Mouse (Mus musculus): ENCODE results near the gene Vps25. TPM values are rescaled to one million over a fixed set of nuclear protein-coding genes. Genes with fewer than 3 reads are reported as not detected.

Vps25 gene
- total RNA-seq, 1 experiment from 2014 or later, result 59.3 TPM

GRCm38 (mm10) chr11:101291231-101291630 is 37.7 kb downstream of the Vps25 start:
- no peak for ATAC-seq (replicated peaks in 1 of 2; ENCODE audit: insufficient read depth in 1 of 2, low FRiP score in 2 of 2, low TSS enrichment in 1 of 2, low read depth in 1 of 2, poor library complexity in 2 of 2, severe bottlenecking in 2 of 2)

- ATAC-seq (replicated peaks in 1 of 2; ENCODE audit: insufficient read depth in 1 of 2, low FRiP score in 2 of 2, low TSS enrichment in 1 of 2, low read depth in 1 of 2, poor library complexity in 2 of 2, severe bottlenecking in 2 of 2), result no peak
These were observed 41.7 kb downstream of the Vps25 start for GRCm38 (mm10) chr11:101295191-101295590.

GRCm38 (mm10) chr11:101300881-101301280 is 47.4 kb downstream of the Vps25 start:
- ATAC-seq (replicated peaks in 1 of 2; ENCODE audit: insufficient read depth in 1 of 2, low FRiP score in 2 of 2, low TSS enrichment in 1 of 2, low read depth in 1 of 2, poor library complexity in 2 of 2, severe bottlenecking in 2 of 2), result no peak

- peak in 1 of 2 experiments; percentile 16; a peak in 1 of 4 replicates for ATAC-seq (replicated peaks in 1 of 2; ENCODE audit: insufficient read depth in 1 of 2, low FRiP score in 2 of 2, low TSS enrichment in 1 of 2, low read depth in 1 of 2, poor library complexity in 2 of 2, severe bottlenecking in 2 of 2)
These were observed 47.9 kb downstream of the Vps25 start for GRCm38 (mm10) chr11:101301299-101302003.

GRCm38 (mm10) chr11:101302004-101302798 is 48.7 kb downstream of the Vps25 start, which contains the start of gene Becn1:
Becn1 (minus strand) TSS chr11:101302286.
- peak; percentile 95 to 96 for ATAC-seq (replicated peaks in 1 of 2; ENCODE audit: insufficient read depth in 1 of 2, low FRiP score in 2 of 2, low TSS enrichment in 1 of 2, low read depth in 1 of 2, poor library complexity in 2 of 2, severe bottlenecking in 2 of 2)

GRCm38 (mm10) chr11:101307744-101308143 is 54.2 kb downstream of the Vps25 start:
- ATAC-seq (replicated peaks in 1 of 2; ENCODE audit: insufficient read depth in 1 of 2, low FRiP score in 2 of 2, low TSS enrichment in 1 of 2, low read depth in 1 of 2, poor library complexity in 2 of 2, severe bottlenecking in 2 of 2), result no peak

Other genes with a start within 250 kb of the Vps25 start
- gene Atp6v0a1, start 244.3 kb upstream of the Vps25 start, total RNA-seq (2017), result 7.5 and 32.6 TPM in 2 replicates
- gene Naglu, start 183.7 kb upstream of the Vps25 start, total RNA-seq (2017), result 16.4 and 20.6 TPM in 2 replicates
- gene Hsd17b1, start 175.3 kb upstream of the Vps25 start, total RNA-seq (2017), result not detected in 2 replicates
- gene Coasy, start 171.1 kb upstream of the Vps25 start, total RNA-seq (2017), result 20.0 and 21.7 TPM in 2 replicates
- 36.5 and 57.0 TPM in 2 replicates for gene Mlx, start 166.4 kb upstream of the Vps25 start, total RNA-seq (2017)
- gene Psmc3ip, start 158.3 kb upstream of the Vps25 start, total RNA-seq (2017), result 34.5 and 60.5 TPM in 2 replicates
- 30.9 and 38.8 TPM in 2 replicates for gene Retreg3, start 133.8 kb upstream of the Vps25 start, total RNA-seq (2017)
- gene Tubg1, start 133.8 kb upstream of the Vps25 start, total RNA-seq (2017), result 30.0 and 47.4 TPM in 2 replicates
- gene Tubg2, start 97.8 kb upstream of the Vps25 start, total RNA-seq (2017), result not detected in 2 replicates
- 0.31 TPM in 1 of 2 replicates, not detected in the other for gene Cntnap1, start 83.2 kb upstream of the Vps25 start, total RNA-seq (2017)
- 0.50 TPM in 1 of 2 replicates, not detected in the other for gene Plekhh3, start 82.4 kb upstream of the Vps25 start, total RNA-seq (2017)
- gene Ccr10, start 78.3 kb upstream of the Vps25 start, total RNA-seq (2017), result not detected in 2 replicates
- gene Ezh1, start 27.2 kb upstream of the Vps25 start, total RNA-seq (2017), result 38.1 and 45.0 TPM in 2 replicates
- 6.9 TPM in 1 of 2 replicates, not detected in the other for gene Ramp2, start 7.7 kb upstream of the Vps25 start, total RNA-seq (2017)
- gene Wnk4, start 6.9 kb downstream of the Vps25 start, total RNA-seq (2017), result 0.63 TPM in 1 of 2 replicates, not detected in the other
- 1.3 and 2.4 TPM in 2 replicates for gene Cntd1, start 25.3 kb downstream of the Vps25 start, total RNA-seq (2017)
- 24.6 and 33.0 TPM in 2 replicates for gene Coa3, start 25.4 kb downstream of the Vps25 start, total RNA-seq (2017)
- 139 and 177 TPM in 2 replicates for gene Becn1, start 48.6 kb downstream of the Vps25 start, total RNA-seq (2017)
- 101 and 128 TPM in 2 replicates for gene Psme3, start 62.5 kb downstream of the Vps25 start, total RNA-seq (2017)
- 1.1 and 2.6 TPM in 2 replicates for gene Aoc2, start 71.4 kb downstream of the Vps25 start, total RNA-seq (2017)
- gene Aoc3, start 76.9 kb downstream of the Vps25 start, total RNA-seq (2017), result 0.10 TPM in 1 of 2 replicates, not detected in the other
- gene G6pc, start 113.9 kb downstream of the Vps25 start, total RNA-seq (2017), result not detected in 2 replicates
- gene Aarsd1, start 163.9 kb downstream of the Vps25 start, total RNA-seq (2017), result 46.5 and 52.0 TPM in 2 replicates
- gene Gm27029, start 171.1 kb downstream of the Vps25 start, total RNA-seq (2017), result 1.6 TPM in 1 of 2 replicates, not detected in the other
- 4.8 and 7.0 TPM in 2 replicates for gene Rundc1, start 171.4 kb downstream of the Vps25 start, total RNA-seq (2017)
- 1.0 TPM in 1 of 2 replicates, not detected in the other for gene Ptges3l, start 171.6 kb downstream of the Vps25 start, total RNA-seq (2017)
- gene Rpl27, start 188.6 kb downstream of the Vps25 start, total RNA-seq (2017), result 2,436 and 4,983 TPM in 2 replicates
- 34.3 and 37.2 TPM in 2 replicates for gene Ifi35, start 194.7 kb downstream of the Vps25 start, total RNA-seq (2017)
- 5.3 and 5.8 TPM in 2 replicates for gene Rnd2, start 211.3 kb downstream of the Vps25 start, total RNA-seq (2017)
- gene Vat1, start 212.5 kb downstream of the Vps25 start, total RNA-seq (2017), result 22.9 and 29.3 TPM in 2 replicates

Measured in hematopoietic stem cell, adult 5-6 weeks (primary cell).